Mouse (Mus musculus): ENCODE measurements around the gene Gabpa. TPM values are rescaled to one million over a fixed set of nuclear protein-coding genes. Genes with fewer than 3 reads are reported as not detected.

Gene Gabpa
- polyA plus RNA-seq, 1 experiment from 2014 or later, result 35.4 TPM

DNA sequence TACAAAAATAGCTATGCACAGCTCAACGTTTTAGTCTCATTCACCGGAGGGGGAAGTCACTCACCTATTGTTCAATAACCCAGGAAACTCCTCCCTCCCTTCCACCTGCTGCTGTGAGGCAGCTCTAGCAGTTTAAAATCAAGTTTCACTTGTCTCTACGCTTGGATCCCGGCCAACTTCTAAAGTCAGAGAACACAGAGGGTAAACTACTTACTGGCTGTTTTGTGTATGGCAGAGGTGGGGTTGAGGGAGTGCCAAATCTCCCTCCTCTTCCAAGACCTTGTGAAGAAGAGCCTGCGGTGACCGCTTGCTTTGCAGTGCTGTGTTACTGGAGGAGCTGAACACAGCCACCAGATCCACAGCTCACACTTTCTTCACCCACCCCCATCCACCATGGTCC is 9.7 kb upstream of the Gabpa start:
- H3K36me3 ChIP-seq (ENCODE audit: inconsistent target), result peaks cover 39% of the 10 kb centered on the region
- no peaks in the 10 kb centered on the region for H3K79me2 ChIP-seq (ENCODE audit: inconsistent target)
- 55% methylated on average over 6 of the region's 6 CpGs for WGBS (ENCODE audit: missing documents)
- H3K27ac ChIP-seq, result no peak overlapping the region
- no peak overlapping the region for H3K4me3 ChIP-seq (ENCODE audit: inconsistent target)

DNA sequence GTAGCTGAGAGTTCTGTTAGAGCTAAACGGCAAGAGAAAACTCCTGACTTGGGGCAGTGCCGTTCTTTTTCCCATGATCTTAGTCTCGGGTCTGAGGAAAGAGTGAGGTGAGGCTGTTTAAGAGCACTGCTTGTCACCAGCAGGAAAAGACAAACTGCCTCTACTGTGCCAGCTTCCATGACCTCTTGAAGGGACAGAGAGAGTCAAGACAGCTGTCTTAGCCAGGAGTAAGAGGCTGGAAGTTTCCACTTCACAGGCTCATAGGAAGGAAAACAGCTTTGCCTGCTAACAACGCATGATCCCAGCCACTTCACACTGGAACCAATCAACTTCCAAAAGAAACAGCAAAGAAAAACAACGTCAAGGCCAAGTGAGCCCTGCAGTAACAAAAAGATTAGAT is 3.0 kb upstream of the Gabpa start:
- H3K27ac ChIP-seq, result no peak overlapping the region
- WGBS (ENCODE audit: missing documents), result 91% methylated on average over 5 of the region's 5 CpGs
- H3K36me3 ChIP-seq (ENCODE audit: inconsistent target), result peaks cover 45% of the 10 kb centered on the region
- no peak overlapping the region for H3K4me3 ChIP-seq (ENCODE audit: inconsistent target)
- H3K79me2 ChIP-seq (ENCODE audit: inconsistent target), result peaks cover 55% of the 10 kb centered on the region

- Histone ChIP-seq H3K4me3 (ENCODE audit: inconsistent target) (no peak overlapping the region), H3K79me2 (ENCODE audit: inconsistent target) (peaks cover 66% of the 10 kb centered on the region), H3K27ac (no peak overlapping the region), H3K36me3 (ENCODE audit: inconsistent target) (peaks cover 35% of the 10 kb centered on the region)
- WGBS (ENCODE audit: missing documents), result 100% methylated on average over 5 of the region's 5 CpGs
Observed at GRCm38 (mm10) chr16:84832736-84833135, 2.0 kb upstream of the Gabpa start.

DNA sequence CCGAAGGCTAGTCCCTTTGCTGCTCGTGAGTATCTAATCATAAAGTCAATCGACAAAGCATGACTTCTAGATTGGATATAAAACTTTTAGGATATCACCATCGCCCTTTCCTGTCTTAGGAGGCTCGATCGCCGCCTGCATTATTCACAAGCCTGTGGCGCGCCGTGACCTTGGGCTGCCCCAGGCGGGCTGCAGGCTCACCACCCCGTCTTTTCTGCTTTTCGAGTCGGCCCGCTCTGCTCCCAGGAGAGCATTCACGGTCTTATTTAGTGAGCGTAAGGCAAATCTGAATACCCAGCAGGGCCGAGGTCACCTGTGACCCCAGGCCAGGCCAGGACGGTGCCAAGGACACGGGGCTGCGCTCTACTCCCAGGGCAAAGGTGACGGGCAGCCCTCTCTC is 381 bp upstream of the Gabpa start:
- under 1% methylated on average over 22 of the region's 22 CpGs for WGBS (ENCODE audit: missing documents)

DNA sequence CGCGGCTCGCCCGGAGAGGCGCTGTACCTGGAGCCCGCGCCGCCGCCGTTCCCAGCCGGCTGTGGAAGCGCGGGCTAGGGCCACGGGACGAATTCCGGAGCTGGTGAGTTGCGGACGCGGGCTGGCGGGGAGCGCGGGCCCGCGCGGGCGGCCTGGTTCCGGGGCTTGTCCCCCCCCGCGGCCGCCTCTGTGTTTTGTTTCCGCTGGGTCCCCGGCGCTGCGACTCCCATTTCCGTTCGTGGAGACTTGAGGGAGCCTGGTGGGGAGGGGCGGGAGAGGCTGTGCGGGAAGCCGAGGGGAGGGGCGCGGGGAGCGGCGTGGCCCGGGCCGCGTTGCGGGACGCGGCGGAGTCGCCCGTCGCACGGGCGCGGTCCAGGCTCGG is 707 bp downstream of the Gabpa start, which contains the start of gene Atp5j:
Gene Atp5j (minus strand): TSS at position 185 of the 382 bp plus-strand sequence.
- Histone ChIP-seq H3K27ac (peak within 1 kb of the TSS; percentile 89), H3K36me3 (ENCODE audit: inconsistent target) (peaks cover 19% of the 10 kb centered on the region), H3K79me2 (ENCODE audit: inconsistent target) (peaks cover 76% of the 10 kb centered on the region), H3K4me3 (ENCODE audit: inconsistent target) (peak within 1 kb of the TSS; percentile 86)
- WGBS (ENCODE audit: missing documents), result 3% methylated on average over 35 of the region's 57 CpGs

More for the DNA sequence above, 381 bp upstream of the Gabpa start:
- Histone ChIP-seq H3K79me2 (ENCODE audit: inconsistent target) (peaks cover 78% of the 10 kb centered on the region), H3K36me3 (ENCODE audit: inconsistent target) (peaks cover 19% of the 10 kb centered on the region), H3K27ac (peak overlapping the region; percentile 89), H3K4me3 (ENCODE audit: inconsistent target) (peak overlapping the region; percentile 86)

GRCm38 (mm10) chr16:84835823-84836743 is 1.4 kb downstream of the Gabpa start:
- Histone ChIP-seq H3K27ac (peak overlapping the region; percentile 43; the same call in 1 of the 2 replicates), H3K36me3 (ENCODE audit: inconsistent target) (peaks cover 13% of the 10 kb centered on the region), H3K79me2 (ENCODE audit: inconsistent target) (peaks cover 70% of the 10 kb centered on the region), H3K4me3 (ENCODE audit: inconsistent target) (peak overlapping the region; percentile 70)
- WGBS (ENCODE audit: missing documents), result 9% methylated on average over 29 of the region's 29 CpGs

DNA sequence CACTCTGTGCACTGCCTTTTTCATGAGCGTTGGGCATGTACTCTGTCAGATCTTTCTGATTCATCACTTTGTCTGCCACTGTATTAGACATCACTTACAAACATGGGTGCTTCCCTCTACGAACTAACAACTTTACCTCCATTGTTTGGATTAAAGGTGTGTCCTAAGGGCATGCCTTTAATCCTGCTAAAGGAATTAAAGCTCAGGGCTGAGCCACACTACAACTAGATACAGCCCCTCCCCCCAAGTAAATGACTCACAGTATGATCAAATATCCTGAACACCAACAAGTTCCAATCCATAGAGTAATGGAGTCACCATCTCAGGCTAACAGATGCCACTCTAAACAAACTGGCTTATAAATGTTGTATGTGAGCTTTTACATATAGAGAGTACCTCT is 3.9 kb downstream of the Gabpa start:
- H3K79me2 ChIP-seq (ENCODE audit: inconsistent target), result peaks cover 45% of the 10 kb centered on the region
- H3K27ac ChIP-seq, result no peak overlapping the region
- 93% methylated on average over 2 of the region's 2 CpGs for WGBS (ENCODE audit: missing documents)
- H3K36me3 ChIP-seq (ENCODE audit: inconsistent target), result peaks cover 20% of the 10 kb centered on the region
- H3K4me3 ChIP-seq (ENCODE audit: inconsistent target), result no peak overlapping the region

- Histone ChIP-seq H3K27ac (no peak overlapping the region), H3K79me2 (ENCODE audit: inconsistent target) (no peaks in the 10 kb centered on the region), H3K4me3 (ENCODE audit: inconsistent target) (no peak overlapping the region), H3K36me3 (ENCODE audit: inconsistent target) (peaks cover 70% of the 10 kb centered on the region)
- 83% methylated on average over 6 of the region's 6 CpGs for WGBS (ENCODE audit: missing documents)
Observed at GRCm38 (mm10) chr16:84853492-84853891, 18.8 kb downstream of the Gabpa start.

- 91% methylated on average over 8 of the region's 8 CpGs for WGBS (ENCODE audit: missing documents)
- H3K36me3 ChIP-seq (ENCODE audit: inconsistent target), result peaks cover 32% of the 10 kb centered on the region
- no peak overlapping the region for H3K4me3 ChIP-seq (ENCODE audit: inconsistent target)
- no peaks in the 10 kb centered on the region for H3K79me2 ChIP-seq (ENCODE audit: inconsistent target)
- no peak overlapping the region for H3K27ac ChIP-seq
Observed at GRCm38 (mm10) chr16:84864656-84865055, 29.9 kb downstream of the Gabpa start.

GRCm38 (mm10) chr16:84873805-84874204 is 39.1 kb downstream of the Gabpa start:
- H3K36me3 ChIP-seq (ENCODE audit: inconsistent target), result no peaks in the 10 kb centered on the region
- no peak overlapping the region for H3K27ac ChIP-seq
- H3K4me3 ChIP-seq (ENCODE audit: inconsistent target), result no peak overlapping the region
- no peaks in the 10 kb centered on the region for H3K79me2 ChIP-seq (ENCODE audit: inconsistent target)
- WGBS (ENCODE audit: missing documents), result 91% methylated on average over 8 of the region's 8 CpGs

GRCm38 (mm10) chr16:84875012-84875717 is 40.4 kb downstream of the Gabpa start:
- Histone ChIP-seq H3K36me3 (ENCODE audit: inconsistent target) (no peaks in the 10 kb centered on the region), H3K4me3 (ENCODE audit: inconsistent target) (no peak overlapping the region), H3K79me2 (ENCODE audit: inconsistent target) (no peaks in the 10 kb centered on the region), H3K27ac (no peak overlapping the region)
- 88% methylated on average over 24 of the region's 24 CpGs for WGBS (ENCODE audit: missing documents)

DNA sequence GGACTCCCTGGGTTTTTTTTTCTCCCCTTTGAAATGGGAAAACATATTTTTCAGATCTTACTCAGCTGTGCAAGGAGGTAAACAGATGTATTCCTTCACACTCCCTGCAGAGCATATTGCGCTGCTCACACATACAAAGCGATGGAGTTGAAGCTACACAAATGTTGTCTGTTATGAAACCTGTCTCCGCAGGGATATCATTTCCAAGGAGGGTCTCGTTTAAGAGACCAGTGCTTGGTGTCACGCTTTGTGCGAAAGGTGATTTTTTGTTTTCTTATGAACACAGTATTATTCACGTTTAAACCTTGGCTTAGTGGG is 41.0 kb downstream of the Gabpa start:
- 94% methylated on average over 7 of the region's 7 CpGs for WGBS (ENCODE audit: missing documents)
- no peaks in the 10 kb centered on the region for H3K79me2 ChIP-seq (ENCODE audit: inconsistent target)
- H3K4me3 ChIP-seq (ENCODE audit: inconsistent target), result no peak overlapping the region
- no peak overlapping the region for H3K27ac ChIP-seq
- no peaks in the 10 kb centered on the region for H3K36me3 ChIP-seq (ENCODE audit: inconsistent target)

- no peaks in the 10 kb centered on the region for H3K79me2 ChIP-seq (ENCODE audit: inconsistent target)
- H3K27ac ChIP-seq, result no peak overlapping the region
- no peaks in the 10 kb centered on the region for H3K36me3 ChIP-seq (ENCODE audit: inconsistent target)
- no peak overlapping the region for H3K4me3 ChIP-seq (ENCODE audit: inconsistent target)
- WGBS (ENCODE audit: missing documents), result 89% methylated on average over 8 of the region's 8 CpGs
Observed at GRCm38 (mm10) chr16:84876082-84876481, 41.4 kb downstream of the Gabpa start.

DNA sequence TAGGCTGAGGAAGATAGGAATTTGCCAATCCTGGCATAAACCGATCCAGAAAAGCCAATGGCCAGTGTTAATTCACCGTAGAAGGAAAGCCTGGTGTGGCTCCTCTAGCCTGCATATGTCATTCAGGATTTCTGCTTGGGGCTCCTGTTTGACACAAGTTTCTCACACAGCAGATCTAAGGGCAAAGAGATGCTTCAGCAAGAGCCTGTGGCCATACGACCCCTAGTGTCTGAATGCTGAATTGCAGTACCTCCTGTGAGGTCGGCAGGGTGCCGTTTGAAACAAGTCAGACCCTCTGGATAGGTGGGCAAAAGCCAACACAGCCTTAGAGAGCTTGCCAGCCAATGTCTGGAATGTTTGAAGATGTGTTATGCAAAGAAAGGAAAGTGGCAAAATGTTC is 44.4 kb downstream of the Gabpa start:
- Histone ChIP-seq H3K27ac (no peak overlapping the region), H3K79me2 (ENCODE audit: inconsistent target) (no peaks in the 10 kb centered on the region), H3K4me3 (ENCODE audit: inconsistent target) (no peak overlapping the region), H3K36me3 (ENCODE audit: inconsistent target) (no peaks in the 10 kb centered on the region)
- WGBS (ENCODE audit: missing documents), result 11% methylated on average over 5 of the region's 5 CpGs

- Histone ChIP-seq H3K27ac (no peak overlapping the region), H3K79me2 (ENCODE audit: inconsistent target) (no peaks in the 10 kb centered on the region), H3K36me3 (ENCODE audit: inconsistent target) (no peaks in the 10 kb centered on the region), H3K4me3 (ENCODE audit: inconsistent target) (no peak overlapping the region)
- 96% methylated on average over 9 of the region's 9 CpGs for WGBS (ENCODE audit: missing documents)
Observed at GRCm38 (mm10) chr16:84881168-84881567, 46.4 kb downstream of the Gabpa start.

Data from macrophage (primary cell).